Mouse (Mus musculus): ENCODE measurements around the gene Olfr666. TPM values are rescaled to one million over a fixed set of nuclear protein-coding genes. Genes with fewer than 3 reads are reported as not detected.
"Not testable (repeated sequence)": the region's sequence is repeated elsewhere in the genome, so short reads cannot be mapped to it uniquely, and the experiment has no call there.

The Olfr666 gene
- total and polyA plus RNA-seq, 3 experiments, result not detected

DNA sequence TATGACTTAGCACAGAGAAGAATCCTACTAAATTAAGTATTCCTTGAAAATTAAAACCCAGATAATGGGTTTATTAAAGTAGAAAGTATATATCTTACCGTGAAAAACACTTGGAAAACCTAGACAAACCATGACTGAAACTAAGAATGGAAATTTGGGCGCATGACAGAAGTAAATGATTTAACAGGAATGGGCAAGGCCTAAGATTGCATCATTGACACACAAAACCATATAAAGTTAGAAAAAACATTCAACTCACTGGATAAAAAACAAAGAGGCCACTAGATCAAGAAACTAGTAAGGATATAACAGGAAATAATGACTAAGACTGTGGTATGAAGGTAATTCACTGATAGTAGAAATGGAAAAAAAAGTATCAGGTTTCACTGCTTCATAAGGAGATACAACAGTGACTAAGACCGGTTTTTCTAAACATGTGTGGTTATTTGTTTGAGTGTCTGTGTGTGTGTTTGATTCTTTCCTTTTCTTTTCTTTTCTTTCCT lies 40.5 kb downstream of the Olfr666 start:
- H3K9ac ChIP-seq (ENCODE audit: control insufficient read depth, low read depth, low read length, poor library complexity, severe bottlenecking), result no peak overlapping the region
- no peak overlapping the region for H3K4me3 ChIP-seq (ENCODE audit: control insufficient read depth in 1 of 2, insufficient read depth in 1 of 2, low read depth in 2 of 2, low read length in 2 of 2)
- H3K79me2 ChIP-seq (ENCODE audit: control insufficient read depth, insufficient read depth, low read length, poor library complexity), result no peaks in the 10 kb centered on the region
- DNase-seq (ENCODE audit: low read depth, low spot score), result no peak
- H3K4me1 ChIP-seq (ENCODE audit: control insufficient read depth in 1 of 2, insufficient read depth in 2 of 2, low read length in 2 of 2), result no peaks in the 10 kb centered on the region
- H3K36me3 ChIP-seq (ENCODE audit: control insufficient read depth in 1 of 2, insufficient read depth in 2 of 2, low read length in 2 of 2), result no peaks in the 10 kb centered on the region
- H3K27me3 ChIP-seq (ENCODE audit: control insufficient read depth in 1 of 2, insufficient read depth in 2 of 2, low read length in 2 of 2), result no peaks in the 10 kb centered on the region
- no peak overlapping the region for H3K27ac ChIP-seq (ENCODE audit: control insufficient read depth, low read depth, low read length)
- no peak for TF ChIP-seq MEF2A (IDR thresholded peaks at IDR 0.05; ENCODE audit: extremely low read depth, insufficient replicate concordance, low read depth, low read length, poor library complexity, severe bottlenecking)
- no peak for TF ChIP-seq UBTF (IDR thresholded peaks at IDR 0.05; ENCODE audit: borderline replicate concordance, insufficient read depth, low read depth, low read length)
- TF ChIP-seq NRF1 (IDR thresholded peaks at IDR 0.05; ENCODE audit: insufficient read depth, low read depth, low read length, poor library complexity, severe bottlenecking), result no peak
- no peak for TF ChIP-seq SIN3A (IDR thresholded peaks at IDR 0.05; ENCODE audit: low read length)
- TF ChIP-seq USF2 (IDR thresholded peaks at IDR 0.05; ENCODE audit: borderline replicate concordance in 1 of 2, insufficient read depth in 1 of 2, low read depth in 1 of 2, low read length in 2 of 2), result no peak
- no peak for TF ChIP-seq MYB (IDR thresholded peaks at IDR 0.05; ENCODE audit: low read depth, low read length)
- no peak for TF ChIP-seq JUND (IDR thresholded peaks at IDR 0.05; ENCODE audit: low read depth, low read length)
- no peak for TF ChIP-seq SMC3 (IDR thresholded peaks at IDR 0.05; ENCODE audit: low read depth, low read length)
- no peak for TF ChIP-seq ETS1 (IDR thresholded peaks at IDR 0.05; ENCODE audit: low read depth, low read length)
- no peak for TF ChIP-seq CHD1 (IDR thresholded peaks at IDR 0.05; ENCODE audit: low read depth, low read length)
- no peak for TF ChIP-seq POLR2AphosphoS2 (IDR thresholded peaks at IDR 0.05; ENCODE audit: low read length)
- no peak for TF ChIP-seq RAD21 (IDR thresholded peaks at IDR 0.05; ENCODE audit: low read depth, low read length)
- TF ChIP-seq ZKSCAN1 (IDR thresholded peaks at IDR 0.05; ENCODE audit: low read depth, low read length), result no peak
- TF ChIP-seq TAL1 (IDR thresholded peaks at IDR 0.05; ENCODE audit: low read length), result no peak
- H3K9me3 ChIP-seq (replicated peaks; ENCODE audit: insufficient read depth, low read length), result no peaks in the 10 kb centered on the region

DNA sequence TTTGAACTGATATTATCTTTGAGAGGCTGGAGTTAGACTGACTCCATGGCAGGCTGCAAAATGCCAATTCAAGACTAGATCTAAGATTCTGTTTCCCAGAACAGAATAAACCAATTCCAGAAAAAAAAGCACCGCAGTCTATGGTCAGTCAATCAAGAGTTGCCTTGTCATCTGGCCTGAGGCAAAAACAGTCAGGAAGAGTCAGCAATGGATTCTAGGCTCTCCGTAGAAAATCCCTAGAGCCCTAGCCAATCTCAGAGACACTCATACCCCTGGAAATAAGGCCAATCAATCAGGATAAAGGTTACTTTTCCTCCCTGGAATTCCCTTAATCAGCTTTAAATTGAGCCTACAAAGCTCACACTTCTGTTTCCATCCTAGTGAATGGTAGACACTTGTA lies 44.2 kb downstream of the Olfr666 start:
- not testable (repeated sequence) for H3K79me2 ChIP-seq (ENCODE audit: control insufficient read depth, insufficient read depth, low read length, poor library complexity); H3K4me1 ChIP-seq (ENCODE audit: control insufficient read depth in 1 of 2, insufficient read depth in 2 of 2, low read length in 2 of 2); H3K27me3 ChIP-seq (ENCODE audit: control insufficient read depth in 1 of 2, insufficient read depth in 2 of 2, low read length in 2 of 2); DNase-seq (ENCODE audit: low read depth, low spot score); H3K9ac ChIP-seq (ENCODE audit: control insufficient read depth, low read depth, low read length, poor library complexity, severe bottlenecking); H3K36me3 ChIP-seq (ENCODE audit: control insufficient read depth in 1 of 2, insufficient read depth in 2 of 2, low read length in 2 of 2); H3K9me3 ChIP-seq (replicated peaks; ENCODE audit: insufficient read depth, low read length); H3K27ac ChIP-seq (ENCODE audit: control insufficient read depth, low read depth, low read length); H3K4me3 ChIP-seq (ENCODE audit: control insufficient read depth in 1 of 2, insufficient read depth in 1 of 2, low read depth in 2 of 2, low read length in 2 of 2)

Data from MEL (cell line).